Mouse (Mus musculus) hindlimb bud, embryonic 11.5 days (tissue): ENCODE measurements around the gene Olfr305.
"Not testable (repeated sequence)": the region's sequence is repeated elsewhere in the genome, so short reads cannot be mapped to it uniquely, and the experiment has no call there.

Experiments used
- DNase-seq: peaks from one replicate; pipeline ENCODE4 v3.0.0-alpha.2; 2012; ENCODE audit warnings: low read depth, low spot score; ENCODE audit errors: extremely low spot score

Olfr305 gene

GRCm38 (mm10) chr7:86366828-86367227 is at the start of gene Olfr305:
Gene Olfr305 (minus strand): TSS chr7:86366928.
- no peak for DNase-seq

GRCm38 (mm10) chr7:86403546-86403945 is 36.8 kb upstream of the Olfr305 start, which contains the start of gene Olfr301:
Gene Olfr301 (plus strand): TSS chr7:86403846.
- DNase-seq: no peak

- DNase-seq: no peak
Observed at GRCm38 (mm10) chr7:86397689-86398088, 31.0 kb upstream of the Olfr305 start, which contains the start of gene Olfr303. Gene Olfr303 (minus strand): TSS chr7:86397789.

GRCm38 (mm10) chr7:86386558-86386957 is 19.8 kb upstream of the Olfr305 start, which contains the start of gene Olfr304:
Gene Olfr304 (minus strand): TSS chr7:86386658.
- no peak for DNase-seq

- no peak for DNase-seq
Observed at GRCm38 (mm10) chr7:86385769-86386168, 19.0 kb upstream of the Olfr305 start.

GRCm38 (mm10) chr7:86346296-86346695 is 20.4 kb downstream of the Olfr305 start:
- not testable (repeated sequence) for DNase-seq

GRCm38 (mm10) chr7:86344253-86344652 is 22.5 kb downstream of the Olfr305 start:
- no peak for DNase-seq

GRCm38 (mm10) chr7:86342881-86343565 is 23.7 kb downstream of the Olfr305 start:
- no peak for DNase-seq

GRCm38 (mm10) chr7:86337486-86337885 is 29.2 kb downstream of the Olfr305 start, which contains the start of gene Olfr307:
Gene Olfr307 (minus strand): TSS chr7:86337586.
- DNase-seq: no peak

- DNase-seq: no peak
Observed at GRCm38 (mm10) chr7:86325530-86325929, 41.2 kb downstream of the Olfr305 start, which contains the start of gene Olfr308. Gene Olfr308 (minus strand): TSS chr7:86325630.

- DNase-seq: no peak
Observed at GRCm38 (mm10) chr7:86321323-86321722, 45.4 kb downstream of the Olfr305 start.

- no peak for DNase-seq
Observed at GRCm38 (mm10) chr7:86313608-86314007, 53.1 kb downstream of the Olfr305 start, which contains the start of gene Olfr309. Gene Olfr309 (minus strand): TSS chr7:86313708.
